Mouse (Mus musculus) midbrain, embryonic 14.5 days (tissue): ENCODE measurements at regions not wholly inside any gene's neighbourhood (a gene's known extent, or its start where the extent isn't known, plus 50 kb on each side); places are given as distances from the start of the nearest gene placed in this dataset.

ENCODE experiments used
- ATAC-seq: fragments of 200-750 bp; cut with Nextera tagmentation; 2 replicates; pipeline ENCODE4 v1.8.0; 2017; ENCODE audit warnings: moderate number of reproducible peaks, moderate library complexity; ENCODE audit not compliant: low FRiP score, low TSS enrichment
- DNase-seq: peaks from one replicate; pipeline ENCODE4 v3.0.0-alpha.2; 2015
- H3K27ac ChIP-seq: fragments of 300-500 bp; sonication (generic); replicated peaks from 2 replicates; pipeline ENCODE4 v1.5.1; 2014; ENCODE audit warnings: mild to moderate bottlenecking, low read depth, low read length, moderate library complexity
- H3K27me3 ChIP-seq: fragments of 300-500 bp; sonication (generic); 2 replicates; pipeline ENCODE4 v1.6.1; 2014; ENCODE audit warnings: low read length, control low read depth, mixed read lengths; ENCODE audit not compliant: control insufficient read depth, insufficient read depth
- H3K36me3 ChIP-seq: fragments of 300-500 bp; sonication (generic); 2 replicates; pipeline ENCODE4 v1.6.1; 2014; ENCODE audit warnings: low read length, control low read depth; ENCODE audit not compliant: control insufficient read depth, insufficient read depth
- H3K4me1 ChIP-seq: fragments of 300-500 bp; sonication (generic); 2 replicates; pipeline ENCODE4 v1.6.1; 2014; ENCODE audit warnings: mild to moderate bottlenecking, antibody characterized with exemption, low read length, control low read depth; ENCODE audit not compliant: control insufficient read depth, insufficient read depth
- H3K4me2 ChIP-seq: fragments of 300-500 bp; sonication (generic); 2 replicates; pipeline ENCODE4 v1.6.1; 2014; ENCODE audit warnings: mild to moderate bottlenecking, low read length, moderate library complexity
- H3K4me3 ChIP-seq: fragments of 300-500 bp; sonication (generic); replicated peaks from 2 replicates; pipeline ENCODE4 v1.5.1; 2014; ENCODE audit warnings: low read depth, low read length
- H3K9ac ChIP-seq: fragments of 300-500 bp; sonication (generic); replicated peaks from 2 replicates; pipeline ENCODE4 v1.6.1; 2014; ENCODE audit warnings: mild to moderate bottlenecking, low read length, moderate library complexity
- H3K9me3 ChIP-seq: fragments of 300-500 bp; sonication (generic); 2 replicates; pipeline ENCODE4 v1.6.1; 2016; ENCODE audit warnings: low read length, control low read depth, mixed read lengths; ENCODE audit not compliant: control insufficient read depth
- WGBS: fragments of 180-500 bp; shearing (Covaris S2); extraction: QIAGEN DNeasy Blood & Tissue Kit; methylation state at CpG from one replicate; pipeline ENCODE4 v1.1.7; 2014; 5-methylcytosine and 5-hydroxymethylcytosine counted together

DNA sequence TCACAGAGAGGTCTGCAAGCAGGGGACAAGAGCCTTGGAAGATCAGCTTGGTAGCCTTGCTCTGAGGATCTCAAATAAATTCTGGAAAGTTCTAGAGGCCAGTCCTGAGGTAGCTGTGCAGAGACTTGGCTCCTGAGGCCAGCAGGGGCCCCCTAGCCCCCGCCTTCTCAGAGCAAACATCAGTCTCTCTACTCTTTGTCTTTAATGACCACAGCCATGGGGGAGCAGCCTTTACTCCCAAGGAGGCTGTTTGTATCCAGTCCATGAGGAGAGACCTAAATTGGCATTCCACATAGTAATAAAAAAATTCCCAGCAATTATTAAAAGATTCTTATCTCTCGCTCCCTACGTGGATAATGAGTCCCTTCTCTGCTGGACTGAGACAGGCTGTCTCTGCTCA lies 726.8 kb downstream of the Gm826 start:
- Histone ChIP-seq H3K36me3 (no peaks in the 10 kb centered on the region), H3K27me3 (no peaks in the 10 kb centered on the region), H3K27ac (no peak overlapping the region), H3K9me3 (no peaks in the 10 kb centered on the region), H3K4me2 (no peak overlapping the region), H3K4me1 (no peaks in the 10 kb centered on the region), H3K9ac (no peak overlapping the region), H3K4me3 (no peak overlapping the region)
- ATAC-seq (no peak), DNase-seq (no peak)
- 50% methylated on average over 3 of the region's 3 CpGs for WGBS

DNA sequence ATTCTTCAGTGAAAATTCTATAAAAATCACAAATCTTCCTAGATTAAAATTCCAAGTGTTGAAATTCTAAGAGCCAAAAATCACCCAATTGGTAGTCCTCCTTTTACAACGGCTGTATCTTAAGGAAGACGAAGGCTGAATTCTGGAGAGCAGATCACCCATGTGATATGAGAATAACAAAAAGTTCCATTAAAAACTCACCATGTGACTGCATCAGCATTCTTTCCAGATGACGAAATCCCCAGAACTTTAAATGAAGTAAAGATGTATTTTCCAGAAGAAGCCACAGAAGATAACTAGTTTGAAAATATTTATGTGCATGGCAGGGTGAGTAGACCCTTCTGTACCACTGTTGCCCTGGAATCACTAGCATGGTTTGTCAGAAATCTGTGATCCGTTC lies 723.5 kb downstream of the Gm826 start:
- Histone ChIP-seq H3K9ac (no peak overlapping the region), H3K4me2 (no peak overlapping the region)

GRCm38 (mm10) chr2:159616685-159617084 lies 717.3 kb downstream of the Gm826 start:
- H3K9me3 ChIP-seq: no peaks in the 10 kb centered on the region
- no peak overlapping the region for H3K9ac ChIP-seq
- H3K4me1 ChIP-seq: no peaks in the 10 kb centered on the region
- no peak overlapping the region for H3K4me2 ChIP-seq
- no peak overlapping the region for H3K27ac ChIP-seq
- no peak for ATAC-seq
- H3K4me3 ChIP-seq: no peak overlapping the region
- no peaks in the 10 kb centered on the region for H3K27me3 ChIP-seq
- no peak for DNase-seq
- WGBS: 73% methylated on average over 4 of the region's 4 CpGs
- no peaks in the 10 kb centered on the region for H3K36me3 ChIP-seq

More for the DNA sequence above, 723.5 kb downstream of the Gm826 start:
- ATAC-seq (no peak), DNase-seq (no peak)
- no peaks in the 10 kb centered on the region for H3K4me1 ChIP-seq
- H3K27ac ChIP-seq: no peak overlapping the region
- WGBS: 86% methylated on average over 4 of the region's 4 CpGs
- no peaks in the 10 kb centered on the region for H3K9me3 ChIP-seq
- H3K27me3 ChIP-seq: no peaks in the 10 kb centered on the region
- no peaks in the 10 kb centered on the region for H3K36me3 ChIP-seq
- no peak overlapping the region for H3K4me3 ChIP-seq

DNA sequence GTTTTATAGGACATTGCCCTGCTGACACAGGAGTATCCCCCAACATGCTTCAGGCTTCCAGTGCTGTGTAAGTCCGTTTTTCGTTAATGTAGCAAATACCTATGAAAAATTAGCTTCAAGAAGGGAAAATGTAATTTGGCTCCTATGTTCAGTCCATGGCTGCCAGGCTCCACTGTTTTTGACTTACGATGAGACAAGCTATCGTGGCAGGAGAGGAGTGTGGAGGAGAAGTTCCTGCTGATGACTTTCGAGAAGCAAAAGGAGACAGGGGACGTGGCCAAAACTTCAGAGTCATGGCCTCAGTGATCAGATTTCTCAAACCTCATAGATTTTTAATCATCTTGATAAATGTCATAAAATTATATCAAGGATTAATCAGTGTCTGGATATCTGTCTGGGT lies 712.7 kb downstream of the Gm826 start:
- ATAC-seq (no peak), DNase-seq (no peak)
- Histone ChIP-seq H3K9me3 (no peaks in the 10 kb centered on the region), H3K27me3 (no peaks in the 10 kb centered on the region), H3K36me3 (no peaks in the 10 kb centered on the region), H3K4me1 (no peaks in the 10 kb centered on the region), H3K9ac (no peak overlapping the region), H3K4me2 (no peak overlapping the region), H3K27ac (no peak overlapping the region), H3K4me3 (no peak overlapping the region)
- 94% methylated on average over 6 of the region's 6 CpGs for WGBS

GRCm38 (mm10) chr2:159622141-159622669 lies 711.8 kb downstream of the Gm826 start:
- Histone ChIP-seq H3K9me3 (no peaks in the 10 kb centered on the region), H3K4me2 (no peak overlapping the region), H3K36me3 (no peaks in the 10 kb centered on the region), H3K4me1 (no peaks in the 10 kb centered on the region), H3K9ac (no peak overlapping the region), H3K4me3 (no peak overlapping the region), H3K27me3 (no peaks in the 10 kb centered on the region), H3K27ac (no peak overlapping the region)
- 69% methylated on average over 5 of the region's 5 CpGs for WGBS
- ATAC-seq (no peak), DNase-seq (no peak)

DNA sequence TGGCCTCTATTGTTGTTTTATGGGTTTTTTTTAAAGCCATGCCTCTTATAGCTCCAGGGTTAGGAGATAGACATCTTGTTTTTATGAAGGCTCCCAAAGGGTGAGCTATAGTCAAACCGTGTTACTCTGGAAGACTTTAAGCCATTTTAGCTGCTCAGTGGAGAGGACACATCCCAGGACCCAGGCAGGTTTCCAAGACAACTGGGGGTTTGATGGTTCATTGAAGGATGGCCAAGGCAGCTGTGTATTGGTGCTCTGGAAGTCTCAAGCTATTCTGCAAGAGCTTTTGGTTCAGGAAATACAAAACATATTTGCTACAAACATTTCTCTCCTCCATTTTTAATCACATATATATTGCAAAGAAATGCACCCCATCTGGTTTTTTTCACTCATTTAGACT lies 708.7 kb downstream of the Gm826 start:
- no peak overlapping the region for H3K9ac ChIP-seq
- 73% methylated on average over 1 of the region's 1 CpGs for WGBS
- no peak overlapping the region for H3K4me3 ChIP-seq
- H3K4me1 ChIP-seq: no peaks in the 10 kb centered on the region
- H3K27me3 ChIP-seq: no peaks in the 10 kb centered on the region
- ATAC-seq (no peak), DNase-seq (no peak)
- no peak overlapping the region for H3K4me2 ChIP-seq
- no peak overlapping the region for H3K27ac ChIP-seq
- no peaks in the 10 kb centered on the region for H3K9me3 ChIP-seq
- no peaks in the 10 kb centered on the region for H3K36me3 ChIP-seq

DNA sequence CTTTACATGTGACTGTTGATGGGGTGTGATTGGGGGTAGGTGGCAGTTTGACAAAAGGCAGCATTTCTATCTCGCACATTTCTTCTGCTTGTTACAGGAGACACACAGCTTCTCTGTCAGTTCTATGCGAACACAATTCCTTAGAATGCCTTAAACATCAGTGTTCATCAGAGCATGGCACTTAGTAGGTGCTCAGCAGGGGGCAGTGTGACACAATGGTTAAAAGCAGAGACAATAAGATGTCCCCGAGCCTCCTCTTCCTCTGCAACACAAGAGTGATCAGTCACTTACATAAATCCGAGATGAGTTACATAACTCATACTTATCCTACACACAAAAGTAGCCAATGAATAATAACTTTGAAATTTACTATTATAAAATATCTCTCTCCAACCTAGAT lies 688.1 kb downstream of the Gm826 start:
- no peak overlapping the region for H3K27ac ChIP-seq
- no peaks in the 10 kb centered on the region for H3K36me3 ChIP-seq
- H3K9ac ChIP-seq: no peak overlapping the region
- H3K4me1 ChIP-seq: no peaks in the 10 kb centered on the region
- H3K4me2 ChIP-seq: no peak overlapping the region
- no peaks in the 10 kb centered on the region for H3K27me3 ChIP-seq
- no peak overlapping the region for H3K4me3 ChIP-seq
- 41% methylated on average over 4 of the region's 4 CpGs for WGBS
- no peak for ATAC-seq
- H3K9me3 ChIP-seq: no peaks in the 10 kb centered on the region
- peak; percentile 58 for DNase-seq

- H3K36me3 ChIP-seq: no peaks in the 10 kb centered on the region
- H3K9ac ChIP-seq: no peak overlapping the region
- 84% methylated on average over 2 of the region's 2 CpGs for WGBS
- H3K27ac ChIP-seq: no peak overlapping the region
- no peak overlapping the region for H3K4me3 ChIP-seq
- DNase-seq: no peak
- ATAC-seq: no peak
- H3K9me3 ChIP-seq: no peaks in the 10 kb centered on the region
- H3K4me2 ChIP-seq: no peak overlapping the region
- no peaks in the 10 kb centered on the region for H3K27me3 ChIP-seq
- H3K4me1 ChIP-seq: no peaks in the 10 kb centered on the region
Measured at GRCm38 (mm10) chr2:159646595-159646994, 687.4 kb downstream of the Gm826 start.

DNA sequence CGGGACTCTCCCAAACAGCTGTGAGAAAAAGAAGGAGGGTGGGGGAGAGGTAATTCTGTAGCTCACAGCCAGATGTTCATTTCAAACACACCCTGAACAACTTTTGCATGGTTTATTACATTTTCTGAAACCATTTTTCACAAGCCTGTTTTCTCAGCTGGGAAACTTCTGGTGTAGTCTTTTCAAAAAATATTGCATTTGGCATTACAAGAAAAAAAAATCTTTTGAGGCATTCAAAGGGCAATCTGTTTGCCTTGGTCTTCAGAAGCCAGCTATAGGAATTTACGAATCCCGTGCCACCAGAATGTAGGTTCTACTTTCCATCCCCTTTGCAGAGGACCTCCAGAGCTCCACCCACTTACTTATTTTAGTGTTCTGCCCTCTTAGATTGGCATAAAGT lies 681.7 kb downstream of the Gm826 start:
- DNase-seq (no peak), ATAC-seq (no peak)
- Histone ChIP-seq H3K36me3 (no peaks in the 10 kb centered on the region), H3K9ac (no peak overlapping the region), H3K9me3 (no peaks in the 10 kb centered on the region), H3K4me3 (no peak overlapping the region), H3K4me1 (no peaks in the 10 kb centered on the region), H3K4me2 (no peak overlapping the region), H3K27ac (no peak overlapping the region), H3K27me3 (no peaks in the 10 kb centered on the region)
- 92% methylated on average over 3 of the region's 3 CpGs for WGBS
